Comparison of ENCODE assay signal across 31 mouse cellular contexts in the genomic region with DNA sequence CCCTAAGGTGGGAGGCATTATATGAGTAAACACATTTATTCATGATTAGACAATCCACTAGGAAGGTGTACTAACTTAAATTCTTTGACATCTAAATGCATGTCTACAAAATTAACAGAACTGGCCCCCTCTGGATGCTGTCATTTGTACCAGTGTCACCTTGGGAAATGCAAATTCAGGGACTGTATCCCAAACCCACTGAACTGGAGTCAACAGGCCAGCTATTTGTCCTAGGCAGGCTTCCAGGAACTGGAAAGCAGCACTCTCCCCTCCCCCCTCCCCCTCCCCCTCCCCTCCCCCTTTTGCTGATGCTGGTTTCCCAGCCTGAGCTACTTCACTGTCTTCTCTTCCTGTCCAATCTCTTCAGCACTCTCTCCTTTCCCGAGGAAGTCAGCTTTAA.
DNase-seq lines count a peak whose midpoint lies in the region; ATAC-seq lines count a peak whose summit lies in the region.
"Had no signal": no experiment of that assay in that cellular context is flagged by ENCODE, and none has a peak within 500 bp of the region (broad histone marks: within the 10 kb centered on the region; RNA-seq: fewer than 3 reads in every experiment).

No protein-coding gene starts in this region.

- DNase-seq in heart, adult 11 months = peak; percentile 17
- no peak for DNase-seq in heart, adult 9 months (ENCODE audit: low spot score in 2 of 2)
- DNase-seq in limb, embryonic 10.5 days (ENCODE audit: low spot score) = no peak
- DNase-seq in kidney, postnatal 25 days = peak; percentile 14 to 41
- DNase-seq in cerebellum, postnatal 36 days = no peak
- DNase-seq: adrenal gland, postnatal 14 days; cerebellum, adult 11 months; cerebellum, adult 9-11 months; gastrocnemius, adult 2 months; gastrocnemius, postnatal 36 days; heart, adult 2 months; heart, postnatal 10 days; layer of hippocampus, adult 9-11 months; liver, embryonic 13.5 days; lung, adult 18-20 months; lung, postnatal 4 days had no signal

- peak overlapping the region; percentile 12; the same call in 1 of the 2 replicates for H3K27ac ChIP-seq in limb, embryonic 12.5 days
- H3K27ac ChIP-seq in limb, embryonic 10.5 days = no peak overlapping the region
- no peak overlapping the region for H3K27ac ChIP-seq in forebrain, embryonic 13.5 days
- H3K27ac ChIP-seq: embryonic facial prominence, embryonic 13.5 days; forebrain, embryonic 10.5 days; gastrocnemius, adult 2 months; heart, adult 2 months; heart, embryonic 13.5 days; hindbrain, postnatal 0 days; intestine, embryonic 15.5 days; limb, embryonic 15.5 days; liver, embryonic 13.5 days; midbrain, embryonic 12.5 days; stomach, embryonic 15.5 days had no signal

- WGBS in limb, embryonic 12.5 days = 50% methylated on average over 1 of the region's 1 CpGs
- 73% methylated on average over 1 of the region's 1 CpGs for WGBS in limb, embryonic 10.5 days
- WGBS in forebrain, embryonic 13.5 days = 44% methylated on average over 1 of the region's 1 CpGs

- no peak for ATAC-seq in limb, embryonic 12.5 days (ENCODE audit: insufficient number of reproducible peaks, insufficient read depth, low FRiP score, low TSS enrichment, low read depth)
- no peak for ATAC-seq in forebrain, embryonic 13.5 days
- ATAC-seq: forebrain, embryonic 16.5 days; hindbrain, postnatal 0 days; intestine, embryonic 15.5 days; lung, postnatal 0 days had no signal

- no peaks in the 10 kb centered on the region for H3K9me3 ChIP-seq in limb, embryonic 12.5 days
- H3K9me3 ChIP-seq in limb, embryonic 10.5 days (replicated peaks) = no peaks in the 10 kb centered on the region
- H3K9me3 ChIP-seq in forebrain, embryonic 13.5 days (replicated peaks) = no peaks in the 10 kb centered on the region
- H3K9me3 ChIP-seq: embryonic facial prominence, embryonic 13.5 days; forebrain, embryonic 10.5 days; G1E; heart, embryonic 13.5 days; intestine, embryonic 15.5 days; limb, embryonic 15.5 days; liver, embryonic 13.5 days; midbrain, embryonic 12.5 days; stomach, embryonic 15.5 days had no signal

- H3K4me2 ChIP-seq in limb, embryonic 12.5 days = no peak overlapping the region
- no peak overlapping the region for H3K4me2 ChIP-seq in forebrain, embryonic 13.5 days
- H3K4me2 ChIP-seq: embryonic facial prominence, embryonic 13.5 days; heart, embryonic 13.5 days; intestine, embryonic 15.5 days; limb, embryonic 15.5 days; liver, embryonic 13.5 days; midbrain, embryonic 12.5 days; stomach, embryonic 15.5 days had no signal

- H3K4me1 ChIP-seq in limb, embryonic 12.5 days (replicated peaks) = peaks cover 8% of the 10 kb centered on the region
- peaks cover 4% of the 10 kb centered on the region; the same call in 1 of the 2 replicates for H3K4me1 ChIP-seq in limb, embryonic 10.5 days
- H3K4me1 ChIP-seq in forebrain, embryonic 13.5 days = no peaks in the 10 kb centered on the region
- H3K4me1 ChIP-seq: forebrain, embryonic 10.5 days; heart, embryonic 13.5 days; intestine, embryonic 15.5 days; limb, embryonic 15.5 days; liver, embryonic 13.5 days; megakaryocyte, embryonic 14.5 days; midbrain, embryonic 12.5 days; stomach, embryonic 15.5 days had no signal

- no peaks in the 10 kb centered on the region for H3K27me3 ChIP-seq in limb, embryonic 12.5 days
- no peaks in the 10 kb centered on the region for H3K27me3 ChIP-seq in limb, embryonic 10.5 days (ENCODE audit: low read depth, poor library complexity, severe bottlenecking)
- no peaks in the 10 kb centered on the region for H3K27me3 ChIP-seq in forebrain, embryonic 13.5 days
- H3K27me3 ChIP-seq: CH12.LX; embryonic facial prominence, embryonic 13.5 days; heart, embryonic 13.5 days; intestine, embryonic 15.5 days; limb, embryonic 15.5 days; liver, embryonic 13.5 days; megakaryocyte, embryonic 14.5 days; midbrain, embryonic 12.5 days; stomach, embryonic 15.5 days had no signal

- no peak overlapping the region for H3K4me3 ChIP-seq in limb, embryonic 12.5 days (replicated peaks)
- H3K4me3 ChIP-seq in limb, embryonic 10.5 days = no peak overlapping the region
- H3K4me3 ChIP-seq in forebrain, embryonic 13.5 days = no peak overlapping the region
- H3K4me3 ChIP-seq: embryonic facial prominence, embryonic 13.5 days; forebrain, embryonic 10.5 days; gastrocnemius, adult 2 months; heart, adult 2 months; heart, embryonic 13.5 days; intestine, embryonic 15.5 days; limb, embryonic 15.5 days; liver, embryonic 13.5 days; megakaryocyte, embryonic 14.5 days; midbrain, embryonic 12.5 days; stomach, embryonic 15.5 days had no signal

- H3K9ac ChIP-seq in limb, embryonic 12.5 days (replicated peaks) = no peak overlapping the region
- no peak overlapping the region for H3K9ac ChIP-seq in forebrain, embryonic 13.5 days
- H3K9ac ChIP-seq: embryonic facial prominence, embryonic 13.5 days; heart, embryonic 13.5 days; intestine, embryonic 15.5 days; limb, embryonic 15.5 days; liver, embryonic 13.5 days; midbrain, embryonic 12.5 days; stomach, embryonic 15.5 days had no signal

- no peaks in the 10 kb centered on the region for H3K36me3 ChIP-seq in limb, embryonic 12.5 days
- H3K36me3 ChIP-seq in limb, embryonic 10.5 days = no peaks in the 10 kb centered on the region
- no peaks in the 10 kb centered on the region for H3K36me3 ChIP-seq in forebrain, embryonic 13.5 days (ENCODE audit: poor library complexity, severe bottlenecking)
- H3K36me3 ChIP-seq: embryonic facial prominence, embryonic 13.5 days; forebrain, embryonic 10.5 days; G1E; heart, embryonic 13.5 days; intestine, embryonic 15.5 days; limb, embryonic 15.5 days; liver, embryonic 13.5 days; midbrain, embryonic 12.5 days; stomach, embryonic 15.5 days had no signal

Comparison
In these comparisons a context has a peak if more than half of its experiments do, and no peak if none do; other contexts are left out.
1. DNase-seq: peak in heart, adult 11 months (single experiment) and kidney, postnatal 25 days (2 of 2); none in heart, adult 9 months (0 of 2), limb, embryonic 10.5 days (single experiment) and cerebellum, postnatal 36 days (0 of 2).